Mouse (Mus musculus): Measurements from ENCODE around the gene Cd2bp2. TPM values are rescaled to one million over a fixed set of nuclear protein-coding genes. Genes with fewer than 3 reads are reported as not detected.

The Cd2bp2 gene
- polyA plus RNA-seq, 1 experiment from 2014 or later = 64.7 TPM

GRCm38 (mm10) chr7:127232622-127233367 lies 36.9 kb upstream of the Cd2bp2 start, which contains the start of the genes Zfp553 and Sept1:
Gene Zfp553, plus strand, starts transcription at chr7:127233061.
Gene Sept1, minus strand, starts transcription at chr7:127233130.
- WGBS = under 1% methylated on average over 58 of the region's 64 CpGs
- Histone ChIP-seq H3K9me3 (ENCODE audit: control insufficient read depth, low read length) (no peaks in the 10 kb centered on the region), H3K27ac (ENCODE audit: low read depth, low read length) (peak within 1 kb of the TSS; percentile 99), H3K9ac (ENCODE audit: low read depth, low read length) (peak within 1 kb of the TSS; percentile 99), H3K4me3 (ENCODE audit: low read depth, low read length) (peak within 1 kb of the TSS; percentile 96), H3K36me3 (ENCODE audit: control insufficient read depth, insufficient read depth, low read length) (peaks cover 19% of the 10 kb centered on the region), H3K27me3 (ENCODE audit: control insufficient read depth, insufficient read depth, low read length) (no peaks in the 10 kb centered on the region), H3K4me2 (replicated peaks; ENCODE audit: low read depth, low read length) (peak within 1 kb of the TSS; percentile 55), H3K4me1 (replicated peaks; ENCODE audit: control insufficient read depth, insufficient read depth, low read length) (peaks cover 9% of the 10 kb centered on the region)
- peak; percentile 92 for ATAC-seq (ENCODE audit: low FRiP score)
- DNase-seq (ENCODE audit: low spot score) = peak; percentile 93

- DNase-seq (ENCODE audit: low spot score) (no peak), ATAC-seq (ENCODE audit: low FRiP score) (no peak)
- Histone ChIP-seq H3K36me3 (ENCODE audit: control insufficient read depth, insufficient read depth, low read length) (peaks cover 18% of the 10 kb centered on the region), H3K4me3 (ENCODE audit: low read depth, low read length) (peak overlapping the region; percentile 96), H3K4me2 (replicated peaks; ENCODE audit: low read depth, low read length) (peak overlapping the region; percentile 55), H3K9ac (ENCODE audit: low read depth, low read length) (peak overlapping the region; percentile 99), H3K4me1 (replicated peaks; ENCODE audit: control insufficient read depth, insufficient read depth, low read length) (peaks cover 9% of the 10 kb centered on the region), H3K27ac (ENCODE audit: low read depth, low read length) (peak overlapping the region; percentile 99), H3K27me3 (ENCODE audit: control insufficient read depth, insufficient read depth, low read length) (no peaks in the 10 kb centered on the region), H3K9me3 (ENCODE audit: control insufficient read depth, low read length) (no peaks in the 10 kb centered on the region)
- WGBS = 12% methylated on average over 20 of the region's 20 CpGs
These were observed 36.2 kb upstream of the Cd2bp2 start for GRCm38 (mm10) chr7:127231826-127232621.

GRCm38 (mm10) chr7:127231376-127231775 lies 35.5 kb upstream of the Cd2bp2 start:
- Histone ChIP-seq H3K9me3 (ENCODE audit: control insufficient read depth, low read length) (no peaks in the 10 kb centered on the region), H3K4me3 (ENCODE audit: low read depth, low read length) (peak overlapping the region; percentile 96), H3K36me3 (ENCODE audit: control insufficient read depth, insufficient read depth, low read length) (peaks cover 12% of the 10 kb centered on the region), H3K4me2 (replicated peaks; ENCODE audit: low read depth, low read length) (peak overlapping the region; percentile 55), H3K27me3 (ENCODE audit: control insufficient read depth, insufficient read depth, low read length) (no peaks in the 10 kb centered on the region), H3K4me1 (replicated peaks; ENCODE audit: control insufficient read depth, insufficient read depth, low read length) (peaks cover 9% of the 10 kb centered on the region), H3K9ac (ENCODE audit: low read depth, low read length) (peak overlapping the region; percentile 99; the same call in 1 of the 2 replicates), H3K27ac (ENCODE audit: low read depth, low read length) (0 out of 2 replicates have a peak overlapping the region, but pooled peaks have one; percentile 99)
- ATAC-seq (ENCODE audit: low FRiP score) (no peak), DNase-seq (ENCODE audit: low spot score) (no peak)
- WGBS = 87% methylated on average over 3 of the region's 3 CpGs

- no peak overlapping the region for H3K4me2 ChIP-seq (replicated peaks; ENCODE audit: low read depth, low read length)
- ATAC-seq (ENCODE audit: low FRiP score) = no peak
- peaks cover 9% of the 10 kb centered on the region for H3K4me1 ChIP-seq (replicated peaks; ENCODE audit: control insufficient read depth, insufficient read depth, low read length)
- WGBS = 73% methylated on average over 4 of the region's 4 CpGs
- no peaks in the 10 kb centered on the region for H3K36me3 ChIP-seq (ENCODE audit: control insufficient read depth, insufficient read depth, low read length)
- no peak overlapping the region for H3K9ac ChIP-seq (ENCODE audit: low read depth, low read length)
- no peak overlapping the region for H3K27ac ChIP-seq (ENCODE audit: low read depth, low read length)
- no peaks in the 10 kb centered on the region for H3K9me3 ChIP-seq (ENCODE audit: control insufficient read depth, low read length)
- H3K27me3 ChIP-seq (ENCODE audit: control insufficient read depth, insufficient read depth, low read length) = no peaks in the 10 kb centered on the region
- no peak overlapping the region for H3K4me3 ChIP-seq (ENCODE audit: low read depth, low read length)
- DNase-seq (ENCODE audit: low spot score) = peak; percentile 82
These were observed 32.9 kb upstream of the Cd2bp2 start for GRCm38 (mm10) chr7:127228615-127229303.

GRCm38 (mm10) chr7:127225147-127225995 lies 29.5 kb upstream of the Cd2bp2 start:
- DNase-seq (ENCODE audit: low spot score) (no peak), ATAC-seq (ENCODE audit: low FRiP score) (no peak)
- Histone ChIP-seq H3K9ac (ENCODE audit: low read depth, low read length) (no peak overlapping the region), H3K36me3 (ENCODE audit: control insufficient read depth, insufficient read depth, low read length) (no peaks in the 10 kb centered on the region), H3K27ac (ENCODE audit: low read depth, low read length) (no peak overlapping the region), H3K4me1 (replicated peaks; ENCODE audit: control insufficient read depth, insufficient read depth, low read length) (peaks cover under 1% of the 10 kb centered on the region; the same call in 1 of the 2 replicates), H3K9me3 (ENCODE audit: control insufficient read depth, low read length) (no peaks in the 10 kb centered on the region), H3K4me3 (ENCODE audit: low read depth, low read length) (no peak overlapping the region), H3K4me2 (replicated peaks; ENCODE audit: low read depth, low read length) (no peak overlapping the region), H3K27me3 (ENCODE audit: control insufficient read depth, insufficient read depth, low read length) (no peaks in the 10 kb centered on the region)
- 86% methylated on average over 11 of the region's 11 CpGs for whole genome bisulfite sequencing

- no peak overlapping the region for H3K4me3 ChIP-seq (ENCODE audit: low read depth, low read length)
- no peak overlapping the region for H3K9ac ChIP-seq (ENCODE audit: low read depth, low read length)
- H3K9me3 ChIP-seq (ENCODE audit: control insufficient read depth, low read length) = no peaks in the 10 kb centered on the region
- no peaks in the 10 kb centered on the region for H3K36me3 ChIP-seq (ENCODE audit: control insufficient read depth, insufficient read depth, low read length)
- H3K4me1 ChIP-seq (replicated peaks; ENCODE audit: control insufficient read depth, insufficient read depth, low read length) = no peaks in the 10 kb centered on the region
- H3K27me3 ChIP-seq (ENCODE audit: control insufficient read depth, insufficient read depth, low read length) = no peaks in the 10 kb centered on the region
- H3K27ac ChIP-seq (ENCODE audit: low read depth, low read length) = no peak overlapping the region
- DNase-seq (ENCODE audit: low spot score) (no peak), ATAC-seq (ENCODE audit: low FRiP score) (no peak)
- no peak overlapping the region for H3K4me2 ChIP-seq (replicated peaks; ENCODE audit: low read depth, low read length)
- 91% methylated on average over 6 of the region's 6 CpGs for WGBS
These were observed 28.8 kb upstream of the Cd2bp2 start for GRCm38 (mm10) chr7:127224616-127225015.

GRCm38 (mm10) chr7:127223515-127224478 lies 27.9 kb upstream of the Cd2bp2 start:
- Histone ChIP-seq H3K9me3 (ENCODE audit: control insufficient read depth, low read length) (no peaks in the 10 kb centered on the region), H3K4me1 (replicated peaks; ENCODE audit: control insufficient read depth, insufficient read depth, low read length) (no peaks in the 10 kb centered on the region), H3K36me3 (ENCODE audit: control insufficient read depth, insufficient read depth, low read length) (no peaks in the 10 kb centered on the region), H3K27me3 (ENCODE audit: control insufficient read depth, insufficient read depth, low read length) (no peaks in the 10 kb centered on the region), H3K4me3 (ENCODE audit: low read depth, low read length) (no peak overlapping the region), H3K9ac (ENCODE audit: low read depth, low read length) (no peak overlapping the region), H3K27ac (ENCODE audit: low read depth, low read length) (no peak overlapping the region), H3K4me2 (replicated peaks; ENCODE audit: low read depth, low read length) (no peak overlapping the region)
- ATAC-seq (ENCODE audit: low FRiP score) (no peak), DNase-seq (ENCODE audit: low spot score) (no peak)
- WGBS = 87% methylated on average over 6 of the region's 6 CpGs
